Mouse (Mus musculus): ENCODE results near the gene Ugt1a9.
"Not testable (repeated sequence)": the region's sequence is repeated elsewhere in the genome, so short reads cannot be mapped to it uniquely, and the experiment has no call there.

The Ugt1a9 gene

GRCm38 (mm10) chr1:88070495-88070894 is at the start of gene Ugt1a9:
Gene Ugt1a9 (plus strand): TSS chr1:88070800.
- ChIA-PET POLR2A (interaction anchor here in 1 of 4 experiments (0.7 kb wide), 1 partner anchor 16 kb away, joined by 5 read pairs; no protein-coding TSS in a partner anchor), CTCF (no interaction called here)

DNA sequence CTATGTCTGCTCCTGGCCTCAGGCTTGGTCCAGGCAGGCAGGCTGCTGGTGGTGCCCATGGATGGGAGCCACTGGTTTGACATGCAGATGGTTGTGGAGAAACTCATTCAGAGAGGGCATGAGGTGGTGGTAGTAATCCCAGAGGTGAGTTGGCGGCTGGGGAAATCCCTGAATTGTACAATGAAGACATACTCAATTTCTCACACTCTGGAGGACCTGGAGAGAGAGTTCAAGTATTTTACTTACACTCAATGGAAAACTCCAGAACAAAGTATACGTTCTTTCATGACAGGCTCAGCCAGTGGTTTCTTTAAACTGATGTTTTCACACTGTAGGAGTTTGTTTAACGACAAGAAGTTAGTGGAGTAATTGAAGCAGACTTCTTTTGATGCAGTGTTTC is 45.4 kb upstream of the Ugt1a9 start:
- POLR2A ChIA-PET, CTCF ChIA-PET: not testable (repeated sequence)

GRCm38 (mm10) chr1:88043044-88043443 is 27.6 kb upstream of the Ugt1a9 start:
- POLR2A ChIA-PET, CTCF ChIA-PET: not testable (repeated sequence)

DNA sequence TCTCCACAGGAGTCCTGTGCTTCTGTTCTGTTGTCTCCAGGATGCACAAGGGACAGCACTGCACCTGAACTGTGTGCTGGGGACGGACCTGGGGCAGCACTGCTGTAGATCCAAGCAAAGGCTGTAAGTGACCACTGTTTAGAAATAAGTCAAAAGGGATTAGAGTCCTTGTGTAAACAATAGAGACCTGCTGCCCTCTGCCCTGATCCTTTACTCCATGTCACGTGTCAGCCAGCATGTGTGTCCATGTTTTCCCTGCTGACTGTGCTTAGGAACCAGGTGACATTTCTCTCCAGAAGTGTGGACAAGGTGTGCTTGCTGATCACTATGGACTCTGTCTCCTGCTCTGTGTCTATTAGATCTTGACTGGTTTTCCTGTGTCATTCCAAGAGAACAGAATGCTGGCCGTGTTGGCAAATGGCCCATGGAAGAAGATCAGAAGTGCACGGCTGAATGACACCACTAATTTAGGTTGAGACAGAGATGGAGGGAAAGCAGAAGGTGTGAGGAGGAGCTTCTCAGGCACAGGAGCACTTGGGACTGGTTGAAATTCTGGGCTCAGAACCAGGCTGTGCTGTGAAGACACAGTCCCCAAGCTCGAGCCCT is 25.7 kb upstream of the Ugt1a9 start:
- POLR2A ChIA-PET, CTCF ChIA-PET: not testable (repeated sequence)

DNA sequence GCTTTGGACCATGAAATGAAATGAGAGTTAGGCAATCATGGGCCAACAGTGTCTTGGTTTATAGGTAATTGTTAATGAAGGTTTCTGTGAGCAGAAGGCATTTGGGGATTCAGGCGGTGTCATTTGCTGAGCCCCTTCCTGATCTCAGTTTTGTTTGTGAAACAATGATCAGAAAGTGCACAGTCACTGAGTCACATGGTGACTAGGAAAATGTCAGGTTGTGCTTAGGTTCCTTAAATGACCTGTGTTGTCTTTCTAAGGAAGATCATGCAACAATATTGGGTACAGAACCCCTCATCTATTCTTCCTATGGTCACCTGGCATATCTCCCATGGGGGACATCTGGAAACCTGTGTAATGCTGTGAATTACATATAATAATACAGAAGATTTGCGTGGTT is 23.2 kb upstream of the Ugt1a9 start:
- CTCF ChIA-PET, POLR2A ChIA-PET: not testable (repeated sequence)

GRCm38 (mm10) chr1:88055088-88055487 is 15.5 kb upstream of the Ugt1a9 start, which contains the start of gene Ugt1a10:
Gene Ugt1a10 (plus strand): TSS chr1:88055388.
- ChIA-PET CTCF (no interaction called here), POLR2A (no interaction called here)

DNA sequence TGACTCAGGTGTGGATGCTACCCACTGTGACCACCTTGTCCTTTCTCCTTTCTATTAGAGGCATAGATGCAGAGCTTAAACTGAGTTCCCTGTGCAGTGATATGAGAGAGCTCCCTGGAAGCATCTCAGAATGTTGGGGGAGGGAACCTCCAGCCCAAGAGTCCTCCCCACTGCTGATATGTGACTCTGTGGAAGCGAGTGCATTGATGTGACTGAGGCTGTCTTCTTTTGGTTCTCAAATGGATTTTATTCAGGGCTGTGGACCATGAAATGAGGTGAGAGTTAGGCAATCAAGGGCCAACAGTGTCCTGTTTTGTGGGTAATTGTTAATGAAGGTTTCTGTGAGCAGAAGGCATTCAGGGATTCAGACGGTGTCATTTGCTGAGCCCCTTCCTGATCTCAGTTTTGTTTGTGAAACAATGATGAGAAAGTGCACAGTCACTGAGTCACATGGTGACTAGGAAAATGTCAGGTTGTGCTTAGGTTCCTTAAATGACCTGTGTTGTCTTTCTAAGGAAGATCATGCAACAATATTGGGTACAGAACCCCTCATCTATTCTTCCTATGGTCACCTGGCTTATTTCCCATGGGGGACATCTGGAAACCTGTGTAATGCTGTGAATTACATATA is 4.0 kb upstream of the Ugt1a9 start:
- CTCF ChIA-PET: not testable (repeated sequence)

DNA sequence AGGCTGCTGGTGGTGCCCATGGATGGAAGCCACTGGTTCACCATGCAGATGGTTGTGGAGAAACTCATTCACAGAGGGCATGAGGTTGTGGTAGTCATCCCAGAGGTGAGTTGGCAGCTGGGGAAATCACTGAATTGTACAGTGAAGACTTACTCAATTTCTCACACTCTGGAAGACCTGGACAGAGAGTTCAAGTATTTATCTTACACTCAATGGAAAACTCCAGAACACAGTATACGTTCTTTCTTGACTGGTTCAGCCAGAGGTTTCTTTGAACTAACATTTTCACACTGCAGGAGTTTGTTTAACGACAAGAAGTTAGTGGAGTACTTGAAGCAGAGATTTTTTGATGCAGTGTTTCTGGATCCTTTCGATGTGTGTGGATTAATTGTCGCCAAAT is 302 bp downstream of the Ugt1a9 start:
- ChIA-PET POLR2A (no interaction called here), CTCF (no interaction called here)

More for the DNA sequence above, 4.0 kb upstream of the Ugt1a9 start:
- POLR2A ChIA-PET: not testable (repeated sequence)

- ChIA-PET CTCF (no interaction called here), POLR2A (no interaction called here)
Observed at GRCm38 (mm10) chr1:88074471-88074870, 3.9 kb downstream of the Ugt1a9 start.

GRCm38 (mm10) chr1:88077128-88077527 is 6.5 kb downstream of the Ugt1a9 start:
- ChIA-PET POLR2A (no interaction called here), CTCF (no interaction called here)

DNA sequence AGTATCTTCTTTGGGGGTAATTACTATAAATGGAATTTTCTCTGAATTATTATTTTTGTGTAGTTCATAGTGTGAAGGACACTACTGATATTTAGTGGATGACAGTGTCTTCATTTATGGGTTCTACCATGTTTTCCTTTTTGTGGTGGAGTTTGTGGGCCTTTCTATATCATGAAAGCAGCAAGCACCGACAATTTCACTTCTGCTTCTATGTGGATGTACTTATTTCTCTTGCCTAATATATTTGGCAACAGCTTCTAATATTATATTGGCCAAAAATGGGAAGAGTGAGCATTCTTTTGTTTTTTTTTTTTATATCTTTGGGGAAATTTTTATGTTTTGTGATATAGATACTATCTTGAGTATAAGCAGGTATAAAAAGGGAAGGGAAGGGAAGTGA is 11.1 kb downstream of the Ugt1a9 start:
- ChIA-PET POLR2A (no interaction called here), CTCF (no interaction called here)

GRCm38 (mm10) chr1:88086125-88086524 is 15.5 kb downstream of the Ugt1a9 start:
- CTCF ChIA-PET: interaction anchor here in 2 of 4 experiments (0.6 to 1.2 kb wide), 8 partner anchors 9 to 216 kb away, joined by 3 to 4 read pairs (median 3); partner anchors contain the start of genes Hjurp (in 1 of the 2), Trpm8 (in 1 of the 2) and Ugt1a7c (in 1 of the 2)
- POLR2A ChIA-PET: interaction anchor here in 1 of 4 experiments (0.5 to 0.6 kb wide), 2 partner anchors 16 to 326 kb away, joined by 4 to 5 read pairs; partner anchors contain the start of gene Ugt1a9

- ChIA-PET POLR2A (interaction anchor here in 1 of 4 experiments (0.6 kb wide), 1 partner anchor 82 kb away, joined by 3 read pairs; no protein-coding TSS in a partner anchor), CTCF (no interaction called here)
Observed at GRCm38 (mm10) chr1:88087513-88087912, 16.9 kb downstream of the Ugt1a9 start, which contains the start of gene Ugt1a8. Gene Ugt1a8 (plus strand): TSS chr1:88087813.

- ChIA-PET CTCF (no interaction called here), POLR2A (no interaction called here)
Observed at GRCm38 (mm10) chr1:88092341-88092740, 21.7 kb downstream of the Ugt1a9 start.

GRCm38 (mm10) chr1:88094270-88094676 is 23.7 kb downstream of the Ugt1a9 start:
- POLR2A ChIA-PET: not testable (repeated sequence)
- CTCF ChIA-PET: interaction anchor here in 2 of 4 experiments (0.6 to 1.5 kb wide), 3 partner anchors 9 to 193 kb away, joined by 3 to 4 read pairs (median 3); no protein-coding TSS in a partner anchor

- ChIA-PET POLR2A (no interaction called here), CTCF (interaction anchor here in 1 of 4 experiments (1.5 kb wide), 1 partner anchor 9 kb away, joined by 4 read pairs; no protein-coding TSS in a partner anchor)
Observed at GRCm38 (mm10) chr1:88094941-88095492, 24.4 kb downstream of the Ugt1a9 start, which contains the start of gene Ugt1a7c. Gene Ugt1a7c (plus strand): TSS chr1:88095062.

GRCm38 (mm10) chr1:88098546-88098945 is 27.9 kb downstream of the Ugt1a9 start:
- CTCF ChIA-PET: interaction anchor here in 1 of 4 experiments (0.6 kb wide), 1 partner anchor 554 kb away, joined by 4 read pairs; no protein-coding TSS in a partner anchor
- POLR2A ChIA-PET: not testable (repeated sequence)

GRCm38 (mm10) chr1:88099691-88100090 is 29.1 kb downstream of the Ugt1a9 start:
- POLR2A ChIA-PET: not testable (repeated sequence)
- CTCF ChIA-PET: interaction anchor here in 1 of 4 experiments (0.6 kb wide), 1 partner anchor 267 kb away, joined by 3 read pairs; no protein-coding TSS in a partner anchor

DNA sequence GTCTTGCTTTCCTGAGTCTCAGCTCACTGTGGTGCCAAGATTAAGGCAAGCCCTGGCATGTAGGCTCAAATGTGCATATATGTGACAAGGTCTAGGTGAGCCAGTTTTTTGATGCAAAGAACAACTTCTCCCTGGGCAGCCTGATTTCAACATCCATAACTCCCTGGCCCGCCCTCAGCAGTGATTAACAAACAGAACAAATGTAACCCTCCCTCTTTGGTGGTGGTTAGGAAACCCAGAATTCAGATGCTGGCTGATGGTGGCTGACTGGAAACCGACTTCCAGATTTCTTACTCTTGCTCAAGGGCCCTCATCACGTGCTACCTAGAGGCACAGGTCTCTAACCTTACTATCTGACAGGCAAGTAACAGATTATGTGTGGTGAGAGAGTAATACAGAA is 32.4 kb downstream of the Ugt1a9 start, which contains the start of gene Ugt1a6b:
Gene Ugt1a6b (plus strand): TSS at position 234 of the 400 bp plus-strand sequence.
- POLR2A ChIA-PET, CTCF ChIA-PET: not testable (repeated sequence)
